Mouse (Mus musculus) heart, embryonic 14.5 days (tissue): ENCODE results near the gene Rpl15. TPM values are rescaled to one million over a fixed set of nuclear protein-coding genes. Genes with fewer than 3 reads are reported as not detected.

Experiments
- ATAC-seq: fragments of 200-750 bp; cut with Nextera tagmentation; 2 replicates; pipeline ENCODE4 v1.8.0; 2017; ENCODE audit warnings: low read depth, moderate TSS enrichment; ENCODE audit not compliant: insufficient number of reproducible peaks, insufficient read depth, low FRiP score
- H3K27ac ChIP-seq, 2 experiments: fragments of 200-500 bp in 1 of 2; fragments of 300-500 bp in 1 of 2; sonication (generic) in 1 of 2; replicated peaks in 1 of 2; 2 replicates each; pipeline ENCODE4 v1.5.1; 2012 to 2014; ENCODE audit warnings: low read depth in 2 of 2, low read length in 2 of 2, control low read depth in 1 of 2, mild to moderate bottlenecking in 1 of 2, mixed read lengths in 1 of 2; ENCODE audit not compliant: control insufficient read depth in 1 of 2, insufficient read depth in 1 of 2
- H3K27me3 ChIP-seq: fragments of 300-500 bp; sonication (generic); 2 replicates; pipeline ENCODE4 v1.6.1; 2014; ENCODE audit warnings: mild to moderate bottlenecking, low read length, control low read depth; ENCODE audit not compliant: control insufficient read depth, insufficient read depth
- H3K36me3 ChIP-seq: fragments of 300-500 bp; sonication (generic); 2 replicates; pipeline ENCODE4 v1.6.1; 2014; ENCODE audit warnings: mild to moderate bottlenecking, control low read depth, low read length, mixed read lengths; ENCODE audit not compliant: control insufficient read depth, insufficient read depth
- H3K4me1 ChIP-seq, 2 experiments: fragments of 200-500 bp in 1 of 2; fragments of 300-500 bp in 1 of 2; sonication (generic) in 1 of 2; 2 replicates each; pipeline ENCODE4 v1.6.1; 2012 to 2014; ENCODE audit warnings: low read length in 2 of 2, control low read depth in 1 of 2, mixed read lengths in 1 of 2; ENCODE audit not compliant: control insufficient read depth in 2 of 2, insufficient read depth in 2 of 2
- H3K4me2 ChIP-seq: fragments of 300-500 bp; sonication (generic); 2 replicates; pipeline ENCODE4 v1.6.1; 2014; ENCODE audit warnings: mild to moderate bottlenecking, low read length
- H3K4me3 ChIP-seq, 2 experiments: fragments of 200-500 bp in 1 of 2; fragments of 300-500 bp in 1 of 2; sonication (generic) in 1 of 2; 2 replicates each; pipeline ENCODE4 v1.5.1; 2012 to 2014; ENCODE audit warnings: low read length in 2 of 2, mild to moderate bottlenecking in 2 of 2, control low read depth in 1 of 2, low read depth in 1 of 2, moderate library complexity in 1 of 2; ENCODE audit not compliant: control insufficient read depth in 1 of 2, insufficient read depth in 1 of 2
- H3K9ac ChIP-seq: fragments of 300-500 bp; sonication (generic); 2 replicates; pipeline ENCODE4 v1.6.1; 2014; ENCODE audit warnings: mild to moderate bottlenecking, low read length
- H3K9me3 ChIP-seq: fragments of 300-500 bp; sonication (generic); 2 replicates; pipeline ENCODE4 v1.6.1; 2016; ENCODE audit warnings: low read length, control low read depth; ENCODE audit not compliant: control insufficient read depth
- WGBS: fragments of 180-500 bp; shearing (Covaris S2); extraction: QIAGEN DNeasy Blood & Tissue Kit; methylation state at CpG from one replicate; pipeline ENCODE4 v1.1.7; 2014; 5-methylcytosine and 5-hydroxymethylcytosine counted together
- polyA plus RNA-seq: library from polyadenylated mRNA; unstranded; fragments of >200 nt; fragmentation: Nextera tagmentation; extraction: Ambion mirVana; gene quantifications from 2 replicates; pipeline ENCODE4 v1.2.1, GENCODE M21; 2014

Gene Rpl15
- 311 and 327 TPM in 2 replicates for polyA plus RNA-seq

DNA sequence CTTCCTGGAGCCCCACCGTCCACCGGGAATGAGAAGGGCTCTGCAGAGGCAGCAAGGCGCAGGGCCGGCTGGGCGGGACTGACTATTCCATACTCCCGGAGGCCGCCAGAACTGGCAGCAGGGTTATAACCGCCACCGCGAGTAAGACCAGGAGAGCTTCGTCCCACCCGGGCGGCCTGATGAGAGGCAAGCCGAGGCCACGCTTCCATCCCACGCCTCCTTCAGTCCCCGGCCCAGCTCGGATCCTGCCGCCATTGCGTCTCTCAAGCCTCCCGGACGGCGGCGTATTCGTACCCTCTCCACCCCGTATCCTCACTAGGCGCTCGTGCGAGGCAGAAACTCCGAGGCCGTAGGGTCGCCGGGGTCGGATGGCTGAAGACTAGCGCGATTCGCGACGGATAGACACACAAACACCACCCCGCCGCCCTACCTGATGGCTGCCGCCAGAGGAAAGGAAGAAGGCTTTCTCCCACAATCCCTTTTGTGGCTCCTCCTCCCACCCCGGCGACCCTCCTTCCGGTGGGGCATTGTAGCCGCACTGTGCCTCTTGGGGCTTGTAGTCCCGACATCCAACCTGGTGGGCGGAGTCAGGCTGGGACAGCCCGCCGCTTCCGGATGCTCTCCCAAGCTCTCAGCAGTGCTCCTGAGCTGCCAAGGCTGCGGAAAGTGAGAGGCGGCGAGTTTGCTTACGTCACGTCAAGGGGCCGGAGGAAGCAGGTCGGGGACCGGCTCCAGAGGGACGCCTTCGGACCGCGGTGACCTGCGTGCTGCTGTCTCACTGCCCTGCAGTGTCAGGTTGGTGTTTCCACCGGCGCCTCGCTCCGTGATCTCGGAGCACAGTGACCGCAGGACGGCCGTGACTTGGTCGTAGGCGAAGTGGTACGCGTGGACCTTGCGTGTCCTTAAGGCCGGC is at the start of gene Rpl15, which contains the start of gene Nkiras1:
Gene Rpl15, minus strand, starts transcription at position 863 of the 913 bp plus-strand sequence.
Gene Nkiras1, plus strand, starts transcription at position 608 of the 913 bp plus-strand sequence.
- Histone ChIP-seq H3K9me3 (no peaks in the 10 kb centered on the region), H3K27me3 (no peaks in the 10 kb centered on the region), H3K4me3 (peak within 1 kb of the TSS; percentile 74 to 91), H3K4me1 (peaks cover 0 to 12% of the 10 kb centered on the region in 2 experiments; a peak in 2 of 4 replicates), H3K36me3 (peaks cover 32% of the 10 kb centered on the region), H3K27ac (peak within 1 kb of the TSS; percentile 74 to 86), H3K9ac (peak within 1 kb of the TSS; percentile 98), H3K4me2 (peak within 1 kb of the TSS; percentile 83)
- under 1% methylated on average over 77 of the region's 78 CpGs for WGBS
- peak; percentile 100 for ATAC-seq

DNA sequence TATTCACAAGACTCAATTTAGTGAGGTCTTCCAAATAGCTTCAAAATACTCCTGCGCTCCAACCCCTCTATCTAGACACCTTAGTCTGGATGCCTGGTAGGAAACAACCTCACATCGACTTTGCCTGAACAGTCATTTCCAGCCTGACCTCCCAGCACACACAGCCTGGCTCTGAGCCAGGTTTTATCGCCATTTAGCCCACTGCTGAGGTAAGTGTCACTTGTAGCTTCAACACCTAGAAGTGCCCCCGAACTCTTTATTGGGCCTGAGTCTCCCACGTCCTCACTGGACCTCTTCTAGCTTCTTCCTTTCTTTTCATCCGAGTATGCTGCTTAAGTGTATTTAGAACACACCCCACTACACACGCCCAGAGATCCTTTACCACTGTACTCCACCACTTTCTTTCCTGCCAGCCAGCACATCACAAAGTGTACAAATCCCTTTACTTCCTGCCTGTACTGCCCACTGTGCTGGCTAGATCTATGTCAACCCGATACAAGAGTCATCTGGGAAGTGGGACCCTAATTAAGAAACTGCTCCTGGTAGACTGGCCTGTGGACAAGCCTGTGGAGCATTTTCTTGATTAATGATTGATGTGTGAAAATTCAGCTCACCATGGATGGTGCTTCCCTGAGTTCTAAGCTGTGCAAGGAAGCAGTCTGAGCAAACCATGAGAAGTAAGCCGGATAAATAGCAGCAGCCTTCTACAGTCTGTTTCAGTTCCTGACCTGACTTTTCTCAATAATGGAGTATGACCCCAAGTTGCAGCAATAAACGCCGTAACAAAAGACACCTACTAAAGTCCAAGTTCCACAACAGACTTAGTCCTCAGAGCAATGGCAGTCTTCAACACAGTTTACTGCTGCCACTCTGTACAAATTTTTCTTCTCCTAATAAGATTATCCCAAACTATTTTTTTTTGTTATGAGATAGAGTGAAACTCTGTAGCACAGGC is 46.5 kb upstream of the Rpl15 start:
- WGBS, result 32% methylated on average over 11 of the region's 11 CpGs
- peak; percentile 43; the same call in 1 of the 2 replicates for ATAC-seq
- peaks cover 4 to 11% of the 10 kb centered on the region in 2 experiments; a peak in 3 of 4 replicates for H3K4me1 ChIP-seq
- H3K4me3 ChIP-seq, result no peak overlapping the region
- H3K36me3 ChIP-seq, result peaks cover 9% of the 10 kb centered on the region
- H3K9me3 ChIP-seq, result no peaks in the 10 kb centered on the region
- peak overlapping the region; percentile 46 for H3K4me2 ChIP-seq
- no peak overlapping the region for H3K9ac ChIP-seq
- 0 out of 2 replicates have a peak, but pooled peaks cover 4% of the 10 kb centered on the region for H3K27me3 ChIP-seq
- H3K27ac ChIP-seq, result no peak overlapping the region

DNA sequence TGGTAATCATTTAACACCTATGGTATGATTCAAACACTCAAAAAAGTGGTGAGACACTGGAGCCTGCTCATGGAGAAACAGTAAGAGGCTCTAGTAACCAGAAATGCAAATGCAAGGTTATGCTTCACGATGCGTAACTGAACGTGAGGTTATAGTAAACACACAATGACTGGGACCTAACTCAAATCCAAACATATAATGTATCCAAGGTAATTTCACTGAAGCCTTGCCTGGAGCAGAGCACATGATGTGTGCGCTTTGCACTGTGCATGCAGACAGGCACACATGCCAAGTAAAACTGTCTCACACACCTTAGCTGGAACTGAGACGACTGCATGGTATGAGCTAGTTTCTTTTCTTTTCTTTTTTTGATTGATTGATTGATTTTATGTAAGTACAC is 33.0 kb upstream of the Rpl15 start:
- H3K9me3 ChIP-seq, result no peaks in the 10 kb centered on the region
- H3K4me2 ChIP-seq, result no peak overlapping the region
- peaks cover 7 to 29% of the 10 kb centered on the region in 2 experiments for H3K4me1 ChIP-seq
- no peak overlapping the region; the same call in 1 of the 2 replicates for H3K9ac ChIP-seq
- ATAC-seq, result no peak
- H3K27me3 ChIP-seq, result no peaks in the 10 kb centered on the region
- no peak overlapping the region for H3K27ac ChIP-seq
- no peak overlapping the region for H3K4me3 ChIP-seq
- WGBS, result 94% methylated on average over 5 of the region's 5 CpGs
- H3K36me3 ChIP-seq, result no peaks in the 10 kb centered on the region

DNA sequence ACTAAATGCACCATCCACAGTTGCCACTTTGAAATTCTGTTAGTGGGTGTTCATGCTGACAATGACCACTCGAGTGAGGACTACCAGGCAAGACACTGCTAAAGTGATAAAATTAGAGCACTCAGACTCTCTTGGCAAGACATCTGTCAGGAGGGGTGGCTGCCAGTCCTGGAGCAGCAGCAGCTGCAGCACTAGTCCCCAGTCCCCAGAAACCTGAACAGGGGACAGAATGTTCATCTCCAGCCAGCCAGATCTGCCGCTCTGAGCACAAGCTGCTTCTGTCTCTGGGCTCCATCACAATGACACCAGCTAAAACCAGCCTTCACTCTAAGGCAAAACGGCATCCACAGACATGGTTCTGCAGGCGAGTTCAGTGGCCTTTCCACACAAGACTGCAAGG is 32.1 kb upstream of the Rpl15 start:
- ATAC-seq, result 0 out of 2 replicates have a peak, but pooled peaks have one; percentile 54
- Histone ChIP-seq H3K4me2 (no peak overlapping the region), H3K36me3 (no peaks in the 10 kb centered on the region), H3K27me3 (no peaks in the 10 kb centered on the region), H3K9me3 (no peaks in the 10 kb centered on the region), H3K4me1 (peaks cover 7 to 29% of the 10 kb centered on the region in 2 experiments), H3K4me3 (no peak overlapping the region), H3K9ac (peak overlapping the region; percentile 11; the same call in 1 of the 2 replicates), H3K27ac (peak overlapping the region in 1 of 2 experiments; percentile 44; a peak in 1 of 4 replicates)
- WGBS, result 25% methylated on average over 4 of the region's 4 CpGs

DNA sequence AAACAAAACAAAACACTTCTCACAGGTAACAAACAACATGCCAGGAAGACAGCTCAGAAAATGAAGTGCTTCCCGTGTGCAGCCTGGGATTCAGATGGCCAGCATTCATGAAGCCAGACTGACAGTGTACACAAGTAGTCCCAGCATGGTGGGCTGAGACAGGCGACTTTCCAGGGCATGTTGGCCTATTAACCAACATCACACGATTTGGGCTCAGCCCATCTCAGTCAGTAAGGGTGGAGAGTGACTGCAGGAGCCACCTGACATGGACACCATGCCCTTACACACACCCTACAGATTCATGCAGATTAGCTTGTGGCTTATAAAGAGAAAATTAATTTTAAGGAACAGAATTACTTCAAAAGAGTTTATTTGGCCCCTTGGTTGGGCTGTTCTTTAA is 31.6 kb upstream of the Rpl15 start:
- WGBS, result 57% methylated on average over 3 of the region's 3 CpGs
- H3K9ac ChIP-seq, result no peak overlapping the region
- no peaks in the 10 kb centered on the region for H3K9me3 ChIP-seq
- no peak for ATAC-seq
- H3K27ac ChIP-seq, result no peak overlapping the region
- no peak overlapping the region for H3K4me3 ChIP-seq
- no peaks in the 10 kb centered on the region for H3K36me3 ChIP-seq
- peaks cover 7 to 29% of the 10 kb centered on the region in 2 experiments for H3K4me1 ChIP-seq
- H3K27me3 ChIP-seq, result no peaks in the 10 kb centered on the region
- H3K4me2 ChIP-seq, result no peak overlapping the region

DNA sequence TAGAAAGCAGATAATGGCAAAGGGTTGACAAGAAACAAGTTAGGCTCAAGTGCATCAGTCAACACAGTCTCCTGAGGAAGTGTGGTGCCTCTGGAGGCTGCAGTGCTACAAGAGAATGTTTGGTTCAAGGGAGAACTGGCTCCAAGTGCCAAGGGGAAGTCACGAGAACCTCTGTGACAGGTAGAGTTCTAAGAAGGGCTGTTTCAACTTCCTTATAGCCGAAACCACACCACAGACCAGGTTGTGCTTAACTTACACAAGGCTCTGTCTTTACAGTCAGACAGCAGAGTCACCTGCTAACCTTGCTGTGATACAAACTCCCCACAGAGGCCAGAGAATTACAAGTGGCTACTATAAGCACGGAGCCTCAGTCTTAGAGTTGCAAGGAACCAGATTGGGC is 30.4 kb upstream of the Rpl15 start:
- no peak overlapping the region for H3K27ac ChIP-seq
- 22% methylated on average over 3 of the region's 3 CpGs for WGBS

DNA sequence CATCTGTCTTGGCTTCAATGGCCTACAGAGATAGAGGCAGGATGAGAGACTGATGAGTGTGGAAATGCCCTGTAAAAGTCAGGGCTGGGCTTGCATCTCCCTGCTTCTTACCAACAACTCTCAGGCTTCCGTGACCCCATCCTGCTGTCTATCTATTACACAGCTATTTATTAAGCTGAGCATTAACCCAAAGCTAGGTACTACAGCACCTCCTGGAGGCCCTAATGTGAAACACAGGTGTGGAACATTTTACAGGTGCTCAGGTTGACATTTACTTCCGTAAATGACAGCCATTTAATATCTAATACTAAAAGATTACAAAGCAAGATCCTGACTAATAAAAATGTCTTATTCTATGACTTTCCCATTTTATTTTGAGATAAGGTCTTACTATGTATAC is 29.5 kb upstream of the Rpl15 start:
- H3K4me3 ChIP-seq, result no peak overlapping the region
- H3K9ac ChIP-seq, result no peak overlapping the region
- peaks cover 7 to 29% of the 10 kb centered on the region in 2 experiments for H3K4me1 ChIP-seq
- no peak for ATAC-seq
- WGBS, result 75% methylated on average over 2 of the region's 2 CpGs
- no peaks in the 10 kb centered on the region for H3K9me3 ChIP-seq
- H3K36me3 ChIP-seq, result no peaks in the 10 kb centered on the region
- H3K27me3 ChIP-seq, result no peaks in the 10 kb centered on the region
- no peak overlapping the region for H3K27ac ChIP-seq
- H3K4me2 ChIP-seq, result no peak overlapping the region

More for the DNA sequence above, 30.4 kb upstream of the Rpl15 start:
- Histone ChIP-seq H3K4me1 (peaks cover 7 to 29% of the 10 kb centered on the region in 2 experiments), H3K4me3 (no peak overlapping the region), H3K36me3 (no peaks in the 10 kb centered on the region), H3K9me3 (no peaks in the 10 kb centered on the region), H3K4me2 (no peak overlapping the region), H3K27me3 (no peaks in the 10 kb centered on the region), H3K9ac (no peak overlapping the region)
- no peak for ATAC-seq
